Mouse (Mus musculus) frontal cortex, postnatal 36 days (tissue): ENCODE measurements around the gene Sox6.

Experiments used
- DNase-seq, 2 experiments: peaks; one replicate each; pipeline ENCODE4 v3.0.0; 2022; ENCODE audit warnings: low spot score in 2 of 2

Sox6 gene

GRCm38 (mm10) chr7:115891482-115891881, 147.1 kb downstream of the Sox6 start:
- DNase-seq: no peak

- DNase-seq: no peak
These were observed 148.7 kb downstream of the Sox6 start for GRCm38 (mm10) chr7:115889926-115890325.

GRCm38 (mm10) chr7:115888561-115888960, 150.0 kb downstream of the Sox6 start:
- no peak for DNase-seq

GRCm38 (mm10) chr7:115888120-115888519, 150.5 kb downstream of the Sox6 start:
- no peak for DNase-seq

- no peak for DNase-seq
These were observed 165.7 kb downstream of the Sox6 start for GRCm38 (mm10) chr7:115872903-115873302.

GRCm38 (mm10) chr7:115868504-115868903, 170.1 kb downstream of the Sox6 start:
- no peak for DNase-seq

GRCm38 (mm10) chr7:115867518-115868270, 170.9 kb downstream of the Sox6 start:
- no peak for DNase-seq

GRCm38 (mm10) chr7:115866698-115867500, 171.7 kb downstream of the Sox6 start:
- no peak for DNase-seq

- DNase-seq: no peak
These were observed 172.5 kb downstream of the Sox6 start for GRCm38 (mm10) chr7:115865979-115866697.

- DNase-seq: no peak
These were observed 173.4 kb downstream of the Sox6 start for GRCm38 (mm10) chr7:115865231-115865630.

- no peak for DNase-seq
These were observed 174.2 kb downstream of the Sox6 start for GRCm38 (mm10) chr7:115864411-115864810.

GRCm38 (mm10) chr7:115859691-115860401, 178.8 kb downstream of the Sox6 start:
- no peak for DNase-seq

GRCm38 (mm10) chr7:115851131-115851530, 187.5 kb downstream of the Sox6 start:
- DNase-seq: no peak

GRCm38 (mm10) chr7:115845791-115846366, 192.7 kb downstream of the Sox6 start:
- DNase-seq: no peak

GRCm38 (mm10) chr7:115844910-115845309, 193.7 kb downstream of the Sox6 start:
- no peak for DNase-seq

- DNase-seq: no peak
These were observed 194.2 kb downstream of the Sox6 start for GRCm38 (mm10) chr7:115844431-115844830.

GRCm38 (mm10) chr7:115842251-115842650, 196.3 kb downstream of the Sox6 start:
- DNase-seq: no peak

GRCm38 (mm10) chr7:115840613-115841012, 198.0 kb downstream of the Sox6 start:
- DNase-seq: no peak

- DNase-seq: no peak
These were observed 203.6 kb downstream of the Sox6 start for GRCm38 (mm10) chr7:115835005-115835404.

- DNase-seq: no peak
These were observed 204.9 kb downstream of the Sox6 start for GRCm38 (mm10) chr7:115833701-115834100.
